Mouse (Mus musculus) intestine, embryonic 16.5 days (tissue): Measurements from ENCODE around the gene Rccd1. TPM values are rescaled to one million over a fixed set of nuclear protein-coding genes. Genes with fewer than 3 reads are reported as not detected.

Source experiments
- ATAC-seq: fragments of 200-750 bp; cut with Nextera tagmentation; 2 replicates; pipeline ENCODE4 v1.8.0; 2017; ENCODE audit warnings: moderate TSS enrichment, moderate library complexity
- H3K27ac ChIP-seq: fragments of 300-500 bp; sonication (generic); 2 replicates; pipeline ENCODE4 v1.5.1; 2014; ENCODE audit warnings: mild to moderate bottlenecking, low read length
- H3K27me3 ChIP-seq: fragments of 300-500 bp; sonication (generic); replicated peaks from 2 replicates; pipeline ENCODE4 v1.6.1; 2014; ENCODE audit warnings: low read length, control low read depth, mixed read lengths; ENCODE audit not compliant: control insufficient read depth, insufficient read depth
- H3K36me3 ChIP-seq: fragments of 300-500 bp; sonication (generic); 2 replicates; pipeline ENCODE4 v1.6.1; 2014; ENCODE audit warnings: low read length, control low read depth; ENCODE audit not compliant: control insufficient read depth, insufficient read depth
- H3K4me1 ChIP-seq: fragments of 300-500 bp; sonication (generic); 2 replicates; pipeline ENCODE4 v1.6.1; 2014; ENCODE audit warnings: low read length, control low read depth, mixed read lengths; ENCODE audit not compliant: control insufficient read depth, insufficient read depth
- H3K4me2 ChIP-seq: fragments of 300-500 bp; sonication (generic); 2 replicates; pipeline ENCODE4 v1.6.1; 2014; ENCODE audit warnings: low read depth, low read length, control low read depth
- H3K4me3 ChIP-seq: fragments of 300-500 bp; sonication (generic); 2 replicates; pipeline ENCODE4 v1.5.1; 2014; ENCODE audit warnings: mild to moderate bottlenecking, low read length
- H3K9ac ChIP-seq: fragments of 300-500 bp; sonication (generic); 2 replicates; pipeline ENCODE4 v1.6.1; 2014; ENCODE audit warnings: low read depth, low read length
- H3K9me3 ChIP-seq: fragments of 300-500 bp; sonication (generic); 2 replicates; pipeline ENCODE4 v1.6.1; 2016; ENCODE audit warnings: low read length, control low read depth; ENCODE audit not compliant: control insufficient read depth
- WGBS: fragments of 180-500 bp; shearing (Covaris S2); extraction: QIAGEN DNeasy Blood & Tissue Kit; methylation state at CpG from one replicate; pipeline ENCODE4 v1.1.7; 2014; 5-methylcytosine and 5-hydroxymethylcytosine counted together
- polyA plus RNA-seq: library from polyadenylated mRNA; unstranded; fragments of >200 nt; fragmentation: Nextera tagmentation; extraction: Ambion mirVana; gene quantifications from 2 replicates; pipeline ENCODE4 v1.2.1, GENCODE M21; 2015

Gene Rccd1
- polyA plus RNA-seq, 1 experiment from 2014 or later = 7.9 TPM

DNA sequence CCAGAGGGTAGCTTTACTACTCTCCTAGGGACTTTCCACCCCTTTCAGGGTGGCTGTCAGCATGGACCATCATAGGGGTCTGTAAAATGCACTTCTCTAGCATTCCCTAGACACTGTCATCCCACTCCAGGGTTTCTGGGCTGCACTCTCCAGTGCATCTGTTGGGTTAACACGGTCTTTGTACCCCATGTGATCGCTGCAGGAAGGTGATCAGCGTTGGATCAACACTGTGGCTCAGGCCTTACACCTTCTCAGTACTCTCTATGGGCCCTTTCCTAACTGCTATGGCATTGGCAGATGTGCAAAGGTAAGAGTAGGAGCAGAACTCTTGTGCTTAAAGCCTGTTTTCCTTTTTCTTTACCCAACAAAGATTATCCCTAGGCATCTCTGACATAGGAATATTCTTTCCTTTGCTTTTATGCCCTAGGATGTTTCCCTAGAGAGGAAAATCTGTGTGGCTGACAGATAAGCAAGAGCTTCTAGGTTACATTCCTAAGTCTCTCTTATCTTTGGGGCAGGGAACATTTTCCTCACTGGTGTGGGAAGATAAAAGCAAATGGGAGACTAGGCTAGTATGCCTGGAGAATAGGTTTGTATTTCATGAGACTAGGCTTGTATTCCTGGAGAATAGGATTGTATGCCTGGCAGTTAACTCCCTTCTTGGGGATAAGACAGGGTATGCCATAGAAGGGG, 40.9 kb downstream of the Rccd1 start:
- ATAC-seq = peak; percentile 57
- H3K9ac ChIP-seq = no peak overlapping the region
- 83% methylated on average over 3 of the region's 3 CpGs for WGBS
- H3K27me3 ChIP-seq = no peaks in the 10 kb centered on the region
- no peaks in the 10 kb centered on the region for H3K9me3 ChIP-seq
- H3K4me2 ChIP-seq = 0 out of 2 replicates have a peak overlapping the region, but pooled peaks have one; percentile 10
- H3K36me3 ChIP-seq = peaks cover 18% of the 10 kb centered on the region
- H3K4me1 ChIP-seq = no peaks in the 10 kb centered on the region
- H3K27ac ChIP-seq = peak overlapping the region; percentile 38
- H3K4me3 ChIP-seq = no peak overlapping the region

DNA sequence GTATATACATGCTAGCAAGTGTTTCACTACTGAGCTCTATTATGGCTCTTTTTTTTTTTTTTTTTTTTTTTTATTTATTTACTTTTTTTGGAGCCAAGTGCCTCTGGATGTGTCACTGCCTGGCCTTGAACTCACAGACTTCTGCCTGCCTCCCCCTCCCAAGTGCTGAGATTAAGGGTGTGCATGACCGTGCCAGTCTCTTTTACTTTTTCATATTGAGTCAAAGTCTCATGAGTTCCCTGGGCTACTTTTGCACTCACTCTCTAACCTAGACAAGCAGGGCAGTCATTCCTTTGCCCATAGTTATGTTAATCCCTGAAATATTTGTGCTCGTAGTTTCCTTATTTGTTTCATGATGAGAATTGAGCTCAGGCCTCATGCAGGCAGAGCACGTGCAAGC, 42.6 kb downstream of the Rccd1 start:
- H3K4me1 ChIP-seq = no peaks in the 10 kb centered on the region
- no peak overlapping the region for H3K9ac ChIP-seq
- no peak for ATAC-seq
- no peak overlapping the region for H3K4me3 ChIP-seq
- H3K4me2 ChIP-seq = no peak overlapping the region
- peaks cover 17% of the 10 kb centered on the region for H3K36me3 ChIP-seq
- H3K27me3 ChIP-seq = no peaks in the 10 kb centered on the region
- 83% methylated on average over 3 of the region's 3 CpGs for WGBS
- H3K9me3 ChIP-seq = no peaks in the 10 kb centered on the region
- H3K27ac ChIP-seq = no peak overlapping the region

DNA sequence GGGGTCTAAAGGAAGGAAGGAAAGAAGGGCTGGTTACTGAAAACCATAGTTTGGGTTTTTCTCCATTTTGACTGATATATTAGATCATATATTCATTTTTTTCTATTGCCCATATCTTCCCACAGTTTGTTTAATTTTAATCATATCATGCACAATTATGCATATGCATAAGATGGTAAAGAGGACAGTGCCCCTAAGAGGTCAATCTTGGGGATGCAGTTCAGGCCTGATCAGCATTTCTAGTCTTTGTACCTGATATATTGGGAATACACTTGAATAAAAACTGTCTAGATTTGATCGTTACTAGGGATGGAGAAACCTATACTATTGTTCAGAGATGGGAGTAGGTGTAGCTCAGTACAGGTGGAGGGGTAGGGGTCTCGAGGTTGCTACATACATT, 43.3 kb downstream of the Rccd1 start:
- Histone ChIP-seq H3K4me2 (no peak overlapping the region), H3K9ac (no peak overlapping the region), H3K27ac (no peak overlapping the region), H3K4me1 (no peaks in the 10 kb centered on the region), H3K27me3 (no peaks in the 10 kb centered on the region), H3K36me3 (peaks cover 21% of the 10 kb centered on the region; the same call in 1 of the 2 replicates), H3K9me3 (no peaks in the 10 kb centered on the region), H3K4me3 (no peak overlapping the region)
- WGBS = 89% methylated on average over 2 of the region's 2 CpGs
- ATAC-seq = no peak

- Histone ChIP-seq H3K4me2 (no peak overlapping the region), H3K9me3 (no peaks in the 10 kb centered on the region), H3K27me3 (no peaks in the 10 kb centered on the region), H3K27ac (no peak overlapping the region), H3K4me3 (no peak overlapping the region), H3K4me1 (no peaks in the 10 kb centered on the region), H3K36me3 (peaks cover 23% of the 10 kb centered on the region), H3K9ac (no peak overlapping the region)
- WGBS = 77% methylated on average over 10 of the region's 10 CpGs
- no peak for ATAC-seq
Observed at GRCm38 (mm10) chr7:80280032-80280431, 44.2 kb downstream of the Rccd1 start.

DNA sequence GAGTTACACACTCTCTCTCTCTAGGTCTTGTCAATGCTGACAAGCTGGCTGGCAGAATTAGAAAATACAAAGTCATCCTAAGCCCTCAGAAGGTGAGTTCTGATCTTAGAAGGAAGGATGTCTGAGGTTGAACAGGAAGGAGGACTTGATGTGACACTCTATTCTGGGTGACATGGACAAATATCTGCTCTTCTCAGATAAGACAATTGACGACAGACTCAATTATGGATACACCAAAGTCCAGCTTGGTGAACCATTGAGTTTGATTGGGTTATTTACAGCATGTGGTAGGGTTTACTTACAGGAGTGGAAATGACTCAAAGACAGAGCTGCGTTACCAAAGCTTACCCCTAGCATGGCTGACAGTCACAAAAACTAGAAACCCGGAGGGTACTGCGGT, 47.9 kb downstream of the Rccd1 start:
- H3K27ac ChIP-seq = no peak overlapping the region
- H3K36me3 ChIP-seq = peaks cover 23% of the 10 kb centered on the region
- no peaks in the 10 kb centered on the region for H3K9me3 ChIP-seq
- no peaks in the 10 kb centered on the region for H3K4me1 ChIP-seq
- H3K4me3 ChIP-seq = no peak overlapping the region
- no peak overlapping the region for H3K9ac ChIP-seq
- no peaks in the 10 kb centered on the region for H3K27me3 ChIP-seq
- 93% methylated on average over 4 of the region's 4 CpGs for WGBS
- H3K4me2 ChIP-seq = no peak overlapping the region
- no peak for ATAC-seq

- Histone ChIP-seq H3K9me3 (no peaks in the 10 kb centered on the region), H3K9ac (no peak overlapping the region), H3K27me3 (no peaks in the 10 kb centered on the region), H3K4me1 (peaks cover 11% of the 10 kb centered on the region), H3K4me3 (no peak overlapping the region), H3K4me2 (no peak overlapping the region), H3K36me3 (peaks cover 23% of the 10 kb centered on the region), H3K27ac (no peak overlapping the region)
- no peak for ATAC-seq
- 92% methylated on average over 2 of the region's 2 CpGs for WGBS
Observed at GRCm38 (mm10) chr7:80273456-80273855, 50.8 kb downstream of the Rccd1 start.

- Histone ChIP-seq H3K36me3 (peaks cover 14% of the 10 kb centered on the region), H3K9ac (peak overlapping the region; percentile 86), H3K4me2 (peak overlapping the region; percentile 84), H3K4me1 (peaks cover 12% of the 10 kb centered on the region), H3K9me3 (no peaks in the 10 kb centered on the region), H3K4me3 (peak overlapping the region; percentile 79), H3K27me3 (no peaks in the 10 kb centered on the region), H3K27ac (peak overlapping the region; percentile 65)
- ATAC-seq = peak; percentile 74
- WGBS = under 1% methylated on average over 23 of the region's 23 CpGs
Observed at GRCm38 (mm10) chr7:80269751-80270255, 54.5 kb downstream of the Rccd1 start.

DNA sequence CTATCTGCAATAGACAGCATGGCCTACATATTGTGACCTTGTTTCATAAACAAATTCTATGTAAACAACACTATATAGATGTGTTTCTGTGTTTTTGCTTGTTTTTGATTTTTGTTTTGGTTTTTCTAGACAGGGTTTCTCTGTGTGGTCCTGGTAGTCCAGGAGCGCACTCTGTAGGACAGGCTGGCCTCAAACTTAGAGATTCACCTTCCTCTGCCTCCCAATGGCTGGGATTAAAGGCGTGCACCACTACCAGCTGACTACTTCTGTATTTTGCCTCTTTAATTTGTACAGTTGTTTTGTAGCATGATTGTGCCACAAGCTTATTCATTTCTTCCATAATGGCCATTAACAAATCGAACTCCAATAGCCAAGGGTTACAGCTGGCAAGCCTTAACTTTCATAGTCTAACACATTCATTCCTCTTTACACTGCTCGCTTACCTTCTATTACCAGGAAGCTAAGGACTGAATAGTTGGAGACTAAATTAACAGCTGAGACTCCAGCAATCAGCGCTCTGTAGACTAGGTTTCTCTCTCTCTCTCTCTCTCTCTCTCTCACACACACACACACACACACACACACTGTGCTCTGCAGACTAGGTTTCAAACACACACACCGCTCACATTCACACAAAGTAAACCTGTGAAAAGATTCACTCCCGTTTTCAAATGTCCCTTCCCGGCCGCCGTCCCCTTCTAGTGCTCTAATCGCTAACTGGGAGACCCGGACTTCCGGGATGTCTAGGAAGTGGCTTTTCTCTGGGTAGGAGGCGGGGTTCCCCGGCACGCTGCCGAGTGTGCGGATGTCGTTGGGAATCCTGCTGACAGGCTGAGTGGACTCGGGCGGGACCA, 55.1 kb downstream of the Rccd1 start, which contains the start of gene Vps33b:
TSS of gene Vps33b (plus strand) at position 753 of the 854 bp plus-strand sequence.
- H3K4me1 ChIP-seq = peaks cover 12% of the 10 kb centered on the region
- H3K36me3 ChIP-seq = peaks cover 12% of the 10 kb centered on the region
- WGBS = 4% methylated on average over 21 of the region's 21 CpGs
- peak within 1 kb of the TSS; percentile 86 for H3K9ac ChIP-seq
- H3K4me3 ChIP-seq = peak within 1 kb of the TSS; percentile 79
- H3K27me3 ChIP-seq = no peaks in the 10 kb centered on the region
- no peaks in the 10 kb centered on the region for H3K9me3 ChIP-seq
- ATAC-seq = peak; percentile 96
- peak within 1 kb of the TSS; percentile 84 for H3K4me2 ChIP-seq
- H3K27ac ChIP-seq = peak within 1 kb of the TSS; percentile 65

DNA sequence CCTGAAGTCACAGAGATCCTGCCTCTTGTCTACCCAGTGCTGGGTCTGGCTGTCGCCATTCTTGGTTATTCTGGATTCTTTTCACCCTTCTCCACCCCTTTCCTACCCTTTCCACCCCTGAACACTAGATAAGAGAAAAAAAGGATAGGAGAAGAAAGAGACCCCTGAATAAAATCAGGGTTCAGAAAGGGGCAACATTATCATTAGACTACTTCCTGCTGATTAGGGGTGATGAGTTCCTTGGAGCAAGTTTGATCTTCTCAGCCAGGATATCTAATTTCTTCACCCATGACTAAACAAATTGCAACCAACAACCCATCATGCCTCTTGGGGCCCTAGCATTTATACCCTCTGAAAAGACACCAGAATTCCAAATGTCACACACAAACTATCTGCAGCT, 56.5 kb downstream of the Rccd1 start:
- 70% methylated on average over 1 of the region's 1 CpGs for WGBS
- ATAC-seq = no peak
- Histone ChIP-seq H3K4me3 (no peak overlapping the region), H3K27ac (no peak overlapping the region), H3K36me3 (peaks cover 11% of the 10 kb centered on the region), H3K4me2 (no peak overlapping the region), H3K9ac (no peak overlapping the region), H3K4me1 (peaks cover 12% of the 10 kb centered on the region), H3K9me3 (no peaks in the 10 kb centered on the region), H3K27me3 (no peaks in the 10 kb centered on the region)
